Mouse (Mus musculus) cerebellum, adult 2 months (tissue): ENCODE measurements around the gene Adamts5.

Experiments used
- CTCF ChIP-seq: fragments of 200-500 bp; IDR thresholded peaks from 2 replicates; pipeline ENCODE4 v1.5.1; 2011; ENCODE audit warnings: low read depth, mild to moderate bottlenecking, control low read depth, low read length, moderate library complexity, borderline replicate concordance; ENCODE audit not compliant: insufficient read depth
- POLR2A ChIP-seq: fragments of 200-500 bp; IDR thresholded peaks from 2 replicates; pipeline ENCODE4 v1.6.1; 2011; ENCODE audit warnings: low read length, control low read depth, borderline replicate concordance; ENCODE audit not compliant: insufficient read depth

- TF ChIP-seq CTCF (no peak), POLR2A (no peak)
These were observed 87.5 kb downstream of the Adamts5 start for GRCm38 (mm10) chr16:85814116-85814515.
